Mouse (Mus musculus) MN1 (cell line): ENCODE measurements around the gene Inpp5a.
A peak's percentile ranks its signal among the peaks of the same experiment; 100 is the strongest.
"Not testable (repeated sequence)": the region's sequence is repeated elsewhere in the genome, so short reads cannot be mapped to it uniquely, and the experiment has no call there.

Experiments used
- DNase-seq: peaks from one replicate; pipeline ENCODE4 v3.0.0-alpha.2; 2016; ENCODE audit warnings: low spot score

The Inpp5a gene

GRCm38 (mm10) chr7:139399977-139400685, 11.2 kb downstream of the Inpp5a start:
- no peak for DNase-seq

DNA sequence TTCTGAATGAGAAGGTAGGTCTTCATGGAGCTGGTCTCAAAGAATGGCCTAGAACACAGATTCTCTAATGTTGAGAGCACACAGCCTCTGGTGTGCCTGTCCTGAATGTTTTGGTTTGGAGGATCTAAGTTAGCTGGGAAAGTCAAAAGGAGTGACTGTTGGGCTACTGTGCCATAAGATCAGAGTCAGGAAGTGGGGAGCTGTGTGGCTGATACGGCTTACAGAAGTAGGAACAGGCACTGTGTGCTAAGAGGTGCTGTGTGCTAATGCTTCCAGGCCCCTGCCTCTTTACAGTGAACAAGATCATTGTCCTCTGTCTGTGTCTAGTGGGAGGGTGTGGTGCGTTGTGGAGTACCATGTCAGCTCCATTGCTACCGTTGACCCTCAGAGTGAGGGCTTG, 12.0 kb downstream of the Inpp5a start:
- DNase-seq, result no peak

DNA sequence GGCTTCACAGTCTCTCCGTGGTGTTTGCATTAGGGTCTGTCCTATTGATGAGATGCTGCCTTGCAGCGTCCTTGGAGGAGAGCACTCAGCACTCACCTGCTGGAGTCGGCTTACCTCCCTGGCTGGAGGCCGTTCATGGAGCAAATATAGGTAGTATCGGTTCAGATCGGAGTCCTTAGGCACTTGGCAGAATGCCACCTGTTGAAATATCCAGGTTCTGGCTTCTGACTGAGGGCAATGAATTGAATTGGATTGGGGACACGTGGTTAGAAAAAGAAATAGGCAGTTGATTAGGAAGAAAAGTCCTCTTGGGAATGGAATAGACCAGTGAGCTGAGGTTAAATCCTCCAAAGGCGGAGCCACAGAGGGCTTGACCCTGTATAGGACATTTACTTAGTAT, 12.9 kb downstream of the Inpp5a start:
- DNase-seq, result no peak

GRCm38 (mm10) chr7:139402721-139403120, 13.8 kb downstream of the Inpp5a start:
- no peak for DNase-seq

DNA sequence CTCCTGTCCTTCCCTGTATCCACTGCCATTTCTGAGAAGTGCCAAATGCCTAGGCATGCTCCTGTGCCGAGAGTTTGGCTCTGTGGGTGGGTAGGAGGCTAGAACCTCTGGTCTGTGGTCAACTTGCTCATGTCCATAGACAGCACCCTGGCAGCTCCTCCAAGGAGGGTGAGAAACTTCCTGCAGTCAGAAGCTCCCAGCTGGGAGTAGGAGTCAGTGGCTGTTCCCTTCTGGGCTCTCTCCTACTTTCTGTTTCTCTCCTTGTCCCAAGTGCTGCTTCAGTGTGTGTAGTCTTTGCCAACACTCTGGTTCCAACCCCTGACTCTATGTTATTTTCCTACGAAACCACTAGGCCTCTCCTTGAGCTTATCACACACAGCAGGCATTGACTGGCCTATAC, 17.7 kb downstream of the Inpp5a start:
- no peak for DNase-seq

DNA sequence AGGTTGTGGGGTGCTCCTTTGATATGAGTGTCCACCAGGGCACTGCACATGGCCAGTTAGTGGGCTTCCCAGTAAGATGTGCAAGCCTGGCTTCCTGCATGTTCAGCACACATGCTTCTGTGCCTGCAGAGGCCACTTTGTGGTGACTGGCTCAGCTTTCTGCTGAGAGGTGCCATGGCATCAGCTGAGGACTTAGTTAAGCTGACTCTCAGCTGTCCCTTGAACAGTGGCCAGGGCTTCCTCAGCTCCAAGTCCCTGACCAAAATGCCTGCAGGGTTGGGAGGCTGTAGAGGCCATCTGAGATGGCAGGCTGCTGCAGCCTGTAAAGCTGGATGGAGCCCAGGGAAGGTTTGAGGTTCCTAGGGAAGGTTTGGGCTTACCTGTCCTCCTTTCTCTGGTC, 19.1 kb downstream of the Inpp5a start:
- no peak for DNase-seq

DNA sequence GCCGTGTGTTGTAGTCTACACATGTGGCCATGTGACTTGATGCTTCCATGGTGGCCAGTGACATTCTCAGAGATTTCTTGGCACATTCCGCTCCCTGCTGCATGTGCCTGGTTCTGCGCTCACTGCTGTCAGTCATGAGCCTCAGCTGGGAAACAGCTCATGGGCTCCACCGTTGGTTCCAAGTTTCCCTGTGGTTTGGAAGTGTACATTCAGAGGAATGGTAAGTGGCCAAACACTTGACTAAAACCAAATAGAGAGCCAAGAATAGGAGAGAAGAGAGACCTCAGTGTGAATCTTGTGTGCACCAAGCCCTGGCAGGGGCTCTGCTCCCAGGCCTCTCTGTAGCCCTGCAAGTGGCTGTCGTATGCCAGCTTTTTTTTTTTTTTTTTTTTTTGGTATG, 21.0 kb downstream of the Inpp5a start:
- DNase-seq, result no peak

- DNase-seq, result no peak
Observed at GRCm38 (mm10) chr7:139412223-139412950, 23.5 kb downstream of the Inpp5a start.

GRCm38 (mm10) chr7:139413400-139413799, 24.5 kb downstream of the Inpp5a start:
- no peak for DNase-seq

DNA sequence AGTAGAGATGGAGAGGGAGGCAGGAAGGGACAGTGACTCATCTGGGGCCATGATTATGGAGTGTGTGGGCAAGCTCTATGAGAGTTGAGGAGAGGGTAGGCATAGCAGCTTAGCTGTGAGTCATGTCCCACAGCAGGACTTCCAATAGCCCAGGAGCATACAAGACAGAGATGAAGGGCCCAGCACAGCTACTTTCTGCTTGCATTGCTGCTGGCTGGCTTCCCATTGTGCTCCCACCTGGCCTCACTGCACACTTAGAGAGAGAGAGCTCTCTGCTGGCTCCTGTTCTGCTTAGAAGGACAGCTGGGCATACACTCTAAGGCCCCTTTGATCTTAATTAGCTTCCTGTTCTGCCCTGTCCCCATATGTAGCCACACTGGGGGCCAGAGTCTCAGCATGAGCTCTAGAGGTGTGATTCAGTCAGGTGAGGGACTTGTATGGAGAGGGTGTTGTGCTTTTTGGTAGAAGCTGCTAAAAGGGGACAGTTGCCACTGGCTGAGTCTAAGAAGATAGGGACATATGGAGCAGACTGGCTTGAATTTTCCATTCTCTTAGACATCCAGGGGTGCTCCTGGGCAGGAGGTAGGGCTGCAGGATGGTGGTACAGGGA, 26.8 kb downstream of the Inpp5a start:
- no peak for DNase-seq

DNA sequence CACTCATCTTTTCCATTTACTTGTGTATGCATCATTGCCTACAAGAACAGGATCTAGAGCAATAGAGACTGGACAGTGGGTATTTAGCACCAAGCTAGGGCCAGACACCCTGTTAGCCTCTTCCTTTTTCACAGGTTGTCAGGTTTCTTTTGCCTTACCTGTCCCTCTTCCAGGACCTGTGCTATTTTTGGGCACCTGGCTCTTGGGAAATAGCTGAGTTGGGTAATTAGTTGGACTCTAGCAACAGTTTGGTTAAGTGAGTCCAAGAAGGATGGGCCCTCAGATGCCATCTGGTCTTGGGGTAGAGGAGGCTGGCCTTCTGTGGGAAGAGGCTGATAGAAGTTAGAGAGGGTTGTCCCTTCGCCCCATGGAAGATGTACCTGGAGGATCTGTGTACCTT, 29.5 kb downstream of the Inpp5a start:
- no peak for DNase-seq

DNA sequence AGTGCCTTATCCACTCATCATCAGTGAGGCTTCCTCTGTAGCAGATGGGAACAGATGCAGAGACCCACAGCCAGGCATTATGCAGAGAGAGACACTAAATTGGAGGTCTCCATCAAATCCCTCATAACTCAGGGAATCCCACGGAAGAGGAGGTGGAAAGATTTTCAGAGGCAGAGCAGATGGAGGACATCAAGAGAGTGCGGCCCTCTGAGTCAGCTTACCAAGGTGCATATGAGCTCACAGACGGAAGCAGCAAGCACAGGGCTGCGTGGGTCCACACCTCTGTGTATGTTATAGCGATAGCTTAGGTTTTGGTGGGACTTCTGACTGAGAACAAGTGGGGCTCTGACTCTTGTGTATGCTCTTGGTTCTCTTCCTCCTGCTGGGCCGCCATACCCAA, 33.9 kb downstream of the Inpp5a start:
- no peak for DNase-seq

- no peak for DNase-seq
Observed at GRCm38 (mm10) chr7:139434095-139434830, 45.4 kb downstream of the Inpp5a start.

DNA sequence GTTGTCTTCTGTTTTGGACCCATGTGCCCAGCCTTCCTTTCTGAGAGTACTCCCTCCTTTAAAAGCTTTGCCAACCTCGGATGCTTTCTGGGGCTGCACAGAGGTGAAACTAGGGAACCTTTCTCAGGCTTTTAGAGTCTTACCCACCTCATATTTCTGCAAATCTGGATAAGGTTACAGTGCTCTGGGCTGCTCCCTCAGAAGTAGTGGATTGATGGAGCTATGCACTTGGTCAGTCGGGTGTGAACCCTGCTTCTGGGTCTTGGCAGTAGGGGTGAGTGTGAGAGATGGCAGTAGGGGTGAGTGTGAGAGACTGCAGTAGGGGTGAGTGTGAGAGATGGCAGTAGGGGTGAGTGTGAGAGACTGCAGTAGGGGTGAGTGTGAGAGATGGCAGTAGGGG, 46.0 kb downstream of the Inpp5a start:
- DNase-seq, result not testable (repeated sequence)

- DNase-seq, result no peak
Observed at GRCm38 (mm10) chr7:139435749-139436148, 46.8 kb downstream of the Inpp5a start.

GRCm38 (mm10) chr7:139436951-139437350, 48.0 kb downstream of the Inpp5a start:
- no peak for DNase-seq

- no peak for DNase-seq
Observed at GRCm38 (mm10) chr7:139437471-139437870, 48.6 kb downstream of the Inpp5a start.

DNA sequence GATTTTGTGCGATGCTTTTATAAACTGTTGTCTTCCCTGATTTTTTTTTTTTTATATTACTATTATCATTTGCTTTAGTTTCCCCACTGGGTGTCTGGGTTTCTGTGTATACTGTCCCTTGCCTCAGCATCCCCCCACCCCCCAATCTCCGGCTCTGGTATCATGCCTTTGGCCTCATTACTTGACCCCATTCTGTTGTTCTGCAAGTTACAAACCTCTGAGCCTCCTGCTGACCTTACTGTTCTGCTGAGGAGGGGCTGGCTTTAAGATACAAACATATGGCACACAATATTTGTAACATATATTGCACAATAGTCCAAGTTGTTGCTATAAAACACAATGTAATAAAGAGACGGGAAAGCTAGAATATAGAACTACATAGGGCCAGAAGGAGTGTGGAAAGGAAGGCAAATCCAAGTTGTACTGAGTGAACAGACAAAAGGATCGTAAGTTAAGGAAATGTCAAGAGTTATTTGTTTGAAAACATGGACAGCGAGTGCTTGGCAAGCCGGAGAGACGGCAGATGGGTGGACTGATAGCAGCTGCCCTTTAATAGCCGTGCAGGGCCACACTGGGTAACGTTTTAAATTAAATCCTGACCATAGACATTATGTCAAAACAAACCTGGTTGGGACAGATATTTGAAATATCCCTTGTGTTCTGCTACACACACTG, 49.2 kb downstream of the Inpp5a start:
- DNase-seq, result peak; percentile 27

DNA sequence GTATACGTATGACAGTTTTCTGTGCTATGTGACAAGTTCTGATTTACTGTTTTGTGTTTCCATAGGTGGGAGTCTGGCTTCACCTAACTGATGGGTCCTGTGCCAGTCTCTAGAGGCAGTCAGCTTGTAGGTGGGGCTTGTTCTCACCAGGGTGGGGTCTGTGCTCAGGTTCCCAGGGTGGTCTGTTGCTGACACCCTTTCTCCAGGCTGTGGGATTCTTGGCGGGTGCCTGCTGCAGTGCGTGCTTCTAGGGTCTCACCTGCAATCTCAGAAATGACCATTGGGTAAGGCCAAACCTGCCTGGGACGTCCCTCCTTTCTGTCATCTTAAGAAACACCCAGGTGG, 49.7 kb downstream of the Inpp5a start:
- DNase-seq, result no peak

GRCm38 (mm10) chr7:139439031-139439430, 50.1 kb downstream of the Inpp5a start:
- no peak for DNase-seq

DNA sequence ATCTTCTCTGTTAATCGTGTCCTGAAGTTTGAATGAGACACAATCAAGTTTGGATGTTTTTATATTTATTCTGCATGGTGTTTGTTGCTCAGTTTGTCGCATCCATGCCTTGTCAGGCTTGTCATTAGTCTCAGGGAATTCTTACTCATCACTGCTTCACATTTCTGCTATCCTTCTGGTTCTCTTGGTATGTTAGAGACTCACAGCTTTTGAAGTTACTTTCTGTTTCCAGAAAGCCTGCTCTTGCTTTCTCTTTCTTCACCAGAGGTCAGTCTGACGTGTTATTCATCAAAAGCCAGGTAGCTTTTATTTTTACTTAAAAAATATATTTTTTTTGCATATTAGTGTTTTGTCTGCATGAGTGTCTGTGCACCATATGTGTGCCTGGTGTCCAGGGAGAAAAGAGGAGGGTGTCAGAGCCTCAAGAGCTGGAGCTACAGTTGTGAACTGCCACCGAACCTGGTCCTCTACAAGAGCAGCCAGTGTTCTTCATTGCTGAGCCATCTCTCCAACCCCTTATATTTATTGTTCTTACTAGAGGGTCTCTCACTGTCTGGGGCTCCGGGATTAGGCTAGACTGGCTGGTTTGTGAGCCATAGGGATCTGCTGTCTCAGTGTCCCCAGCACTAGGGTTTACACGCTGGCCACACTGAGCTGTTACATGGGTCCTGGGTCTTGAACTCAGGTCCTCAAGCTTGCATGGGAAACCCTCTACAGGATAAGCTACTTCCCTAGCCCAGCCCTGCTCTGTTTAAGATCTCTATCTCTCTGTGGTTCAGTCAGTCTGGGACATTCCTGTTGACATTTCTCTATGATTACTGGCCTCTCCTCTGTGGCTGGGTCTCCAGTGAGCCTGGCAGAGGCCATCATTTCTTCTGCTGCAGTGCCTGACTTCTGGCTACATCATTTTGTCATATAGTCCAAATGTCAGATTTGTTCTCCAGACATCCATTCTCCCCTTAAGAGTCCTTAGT, 51.3 kb downstream of the Inpp5a start:
- DNase-seq, result peak; percentile 15
